Mouse (Mus musculus) A20 (cell line): ENCODE results near the gene Hoxa10.
A peak's percentile ranks its signal among the peaks of the same experiment; 100 is the strongest.

Experiments used
- DNase-seq: peaks from one replicate; pipeline ENCODE4 v3.0.0-alpha.2; 2011; ENCODE audit warnings: low read depth, low spot score

The Hoxa10 gene

DNA sequence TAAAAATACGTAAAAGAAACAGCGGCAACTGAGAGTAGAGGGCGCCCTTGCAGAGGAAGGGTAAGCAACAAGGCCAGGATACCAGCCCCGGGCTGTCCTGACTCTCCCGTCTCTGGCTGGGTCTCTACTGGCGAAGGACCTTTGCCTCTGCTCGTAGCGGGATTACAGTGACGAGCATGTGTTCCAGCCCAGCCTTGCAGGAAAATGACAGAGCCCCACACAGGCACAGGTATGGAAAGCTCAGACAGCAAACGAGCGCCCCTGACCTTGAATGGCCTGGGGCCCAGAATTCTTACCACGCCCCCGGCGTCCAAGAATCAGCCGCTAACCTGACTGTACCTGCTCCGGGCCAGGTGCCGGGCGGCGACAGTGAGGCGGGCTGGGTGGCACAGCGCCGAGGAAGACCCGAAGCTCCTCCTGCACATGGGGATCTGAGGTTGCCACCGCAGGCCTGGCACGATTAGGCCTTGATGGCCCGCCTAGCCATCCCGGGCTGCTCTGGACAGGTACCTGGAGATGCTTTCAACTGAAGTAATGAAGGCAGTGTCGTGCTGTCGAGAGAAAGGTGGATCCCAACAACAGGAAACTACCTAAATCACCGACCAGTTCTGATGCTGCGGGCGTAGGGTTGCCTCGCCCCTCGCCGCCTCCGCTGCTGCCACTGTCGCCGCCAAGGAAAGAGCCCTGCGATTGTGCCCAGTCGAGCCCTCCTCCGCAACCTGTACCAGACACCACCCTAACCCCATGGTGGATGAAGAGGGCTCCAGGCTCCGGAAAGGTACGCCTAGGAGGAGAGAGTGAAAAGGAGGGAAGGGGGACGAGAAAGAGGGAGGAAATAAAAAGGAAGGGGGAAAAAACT is 10.9 kb downstream of the Hoxa10 start:
- no peak for DNase-seq

DNA sequence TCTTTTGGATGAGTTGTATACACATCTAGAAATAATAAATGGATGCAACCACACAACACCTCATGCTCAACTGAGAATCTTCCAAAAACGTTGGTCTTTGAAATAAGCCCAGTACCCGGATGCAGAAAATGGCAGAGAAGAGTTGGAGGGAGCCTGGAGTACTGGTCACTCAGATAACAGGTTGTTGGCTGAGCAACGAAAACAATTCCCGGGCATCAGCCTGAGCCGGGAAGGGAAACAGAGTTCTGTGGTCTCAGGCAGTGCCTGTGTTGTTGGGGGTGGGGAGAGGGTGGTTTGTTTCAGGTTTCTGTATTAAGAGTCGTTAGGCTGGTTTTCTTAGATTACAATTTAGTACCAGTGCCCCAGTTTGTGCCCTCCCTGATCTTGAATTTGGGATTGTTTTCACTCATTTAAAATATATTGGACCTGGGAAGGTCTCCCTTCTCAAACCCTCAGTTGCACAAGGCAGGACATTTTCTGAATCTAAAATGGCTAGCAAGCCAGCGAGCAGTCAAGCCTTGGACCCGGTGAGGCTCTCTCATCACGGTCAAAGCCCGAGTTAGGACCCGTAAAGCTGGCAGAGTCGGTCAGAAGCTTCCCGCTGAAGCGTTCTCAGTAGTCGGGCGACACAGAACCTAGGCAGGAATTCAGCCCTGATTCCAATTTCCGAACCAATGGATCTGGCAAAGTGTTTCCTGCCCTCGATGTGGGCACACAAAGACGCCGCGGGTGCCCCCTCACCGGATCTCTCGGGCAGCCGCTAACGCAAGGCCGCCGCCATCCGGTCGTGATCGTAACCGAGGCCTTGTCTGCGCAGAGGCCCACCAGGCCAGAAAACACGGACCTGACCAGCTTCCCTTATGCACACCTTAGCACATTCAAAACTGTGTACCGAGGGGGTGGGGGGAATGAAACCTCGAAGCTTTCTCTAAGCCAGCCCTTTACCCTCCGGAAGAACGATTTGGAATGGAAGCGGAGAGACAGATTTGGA is 11.9 kb downstream of the Hoxa10 start:
- no peak for DNase-seq

DNA sequence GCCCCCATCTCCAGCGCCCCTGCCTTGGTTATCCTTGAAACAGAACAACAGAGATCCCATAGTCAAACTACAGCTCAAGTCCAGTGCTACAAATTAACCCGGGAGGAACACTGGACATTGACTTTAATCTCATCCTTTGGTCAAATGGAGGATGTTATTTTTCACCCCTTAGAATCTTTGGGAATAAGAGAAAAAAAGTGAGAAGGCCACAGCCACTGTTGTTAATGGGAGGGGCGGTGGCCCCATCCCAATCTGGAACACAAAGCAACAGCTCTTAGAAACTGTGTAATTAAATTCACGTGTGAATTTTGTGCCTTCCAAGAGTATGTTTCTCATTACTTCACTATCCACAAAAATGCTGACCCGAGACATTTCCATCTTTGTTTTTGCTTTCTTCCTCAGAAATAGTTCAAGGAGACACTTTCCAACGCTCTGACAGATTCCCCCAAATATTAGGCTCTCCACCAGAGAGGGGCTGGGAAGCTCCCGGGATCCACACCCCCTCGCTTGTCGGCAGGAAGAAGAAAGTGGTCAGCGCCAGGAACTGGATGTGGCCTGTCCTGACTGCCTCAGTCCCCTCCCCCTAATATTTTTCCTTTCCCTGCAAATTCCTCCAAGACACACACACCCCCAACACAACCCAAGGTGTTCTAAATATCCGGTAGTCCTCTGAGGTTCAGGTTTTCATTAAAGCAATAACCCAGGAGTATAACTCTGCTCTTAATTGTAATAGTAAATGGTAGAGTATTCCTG is 13.0 kb downstream of the Hoxa10 start:
- no peak for DNase-seq

DNA sequence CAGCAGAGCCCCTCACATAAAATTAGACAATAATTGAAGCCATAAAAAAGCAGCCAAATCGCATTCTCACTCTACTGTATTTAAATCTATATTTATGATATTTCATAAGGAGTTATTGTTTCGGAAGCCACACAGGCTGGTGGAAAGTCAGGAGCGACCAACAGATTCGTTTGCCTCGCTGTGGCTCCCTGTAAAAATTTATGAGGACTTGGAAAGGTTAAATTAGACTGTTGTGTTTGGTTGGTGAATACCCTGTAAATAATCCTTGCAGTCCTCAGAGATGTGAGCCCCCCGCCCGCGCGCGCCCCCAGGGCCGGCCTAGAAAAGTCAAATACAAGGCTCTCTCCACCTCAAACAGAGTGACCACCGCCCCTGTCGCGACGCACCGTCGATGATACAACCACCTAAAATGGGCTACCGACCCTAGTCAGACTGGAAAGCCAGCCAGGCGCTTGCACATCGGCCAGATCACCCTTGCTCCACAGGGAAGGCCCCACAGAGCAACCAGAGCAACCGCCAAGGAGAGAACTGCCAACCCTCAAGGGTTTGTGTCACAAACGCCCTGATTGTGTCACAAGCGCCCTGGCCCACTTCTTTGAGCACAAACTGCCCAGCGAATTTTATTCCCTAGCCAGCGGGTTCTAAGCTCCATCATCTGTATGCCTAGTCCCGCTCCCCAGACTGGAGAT is 13.9 kb downstream of the Hoxa10 start:
- DNase-seq, result no peak

DNA sequence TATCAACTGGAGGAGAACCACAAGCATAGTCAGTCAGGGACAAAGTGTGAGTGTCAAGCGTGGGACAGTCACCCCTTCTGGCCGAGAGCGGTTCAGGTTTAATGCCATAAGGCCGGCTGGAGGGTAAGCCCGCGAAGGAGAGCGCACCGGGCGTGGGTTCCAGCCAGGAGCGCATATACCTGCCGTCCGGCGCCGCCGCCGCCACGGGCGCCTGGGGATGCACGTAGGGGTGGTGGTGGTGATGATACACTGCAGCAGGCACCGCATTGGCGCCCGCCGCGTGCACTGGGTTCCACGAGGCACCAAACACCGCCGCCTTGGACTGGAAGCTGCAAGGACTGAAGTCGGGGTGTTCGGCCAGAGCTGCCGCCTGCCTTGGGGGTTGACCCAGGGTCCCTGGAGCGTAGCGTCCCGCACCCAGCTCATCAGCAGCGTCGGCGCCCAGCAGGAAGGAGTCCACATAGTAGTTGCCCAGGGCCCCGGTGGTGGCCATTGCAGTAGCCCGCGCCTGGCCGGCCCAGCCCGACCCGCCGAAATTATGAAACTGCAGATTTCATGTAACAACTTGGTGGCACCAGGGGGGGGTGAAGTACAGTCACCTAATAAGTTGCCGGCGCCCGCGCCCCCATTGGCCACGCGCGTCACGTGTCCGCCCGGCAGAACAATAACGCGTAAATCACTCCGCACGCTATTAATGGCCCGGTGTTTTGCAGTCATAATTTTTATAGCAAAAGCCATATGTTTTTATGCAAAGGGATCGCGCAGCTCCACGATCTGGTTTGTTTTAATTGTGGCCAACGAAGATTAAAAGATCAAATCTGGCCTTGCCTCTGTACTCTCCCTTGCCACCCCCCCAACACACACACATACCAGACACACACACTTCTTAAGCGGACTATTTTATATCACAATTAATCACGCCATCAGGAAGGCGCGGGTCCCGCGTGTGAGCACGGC is 14.8 kb downstream of the Hoxa10 start:
- DNase-seq, result peak; percentile 97

DNA sequence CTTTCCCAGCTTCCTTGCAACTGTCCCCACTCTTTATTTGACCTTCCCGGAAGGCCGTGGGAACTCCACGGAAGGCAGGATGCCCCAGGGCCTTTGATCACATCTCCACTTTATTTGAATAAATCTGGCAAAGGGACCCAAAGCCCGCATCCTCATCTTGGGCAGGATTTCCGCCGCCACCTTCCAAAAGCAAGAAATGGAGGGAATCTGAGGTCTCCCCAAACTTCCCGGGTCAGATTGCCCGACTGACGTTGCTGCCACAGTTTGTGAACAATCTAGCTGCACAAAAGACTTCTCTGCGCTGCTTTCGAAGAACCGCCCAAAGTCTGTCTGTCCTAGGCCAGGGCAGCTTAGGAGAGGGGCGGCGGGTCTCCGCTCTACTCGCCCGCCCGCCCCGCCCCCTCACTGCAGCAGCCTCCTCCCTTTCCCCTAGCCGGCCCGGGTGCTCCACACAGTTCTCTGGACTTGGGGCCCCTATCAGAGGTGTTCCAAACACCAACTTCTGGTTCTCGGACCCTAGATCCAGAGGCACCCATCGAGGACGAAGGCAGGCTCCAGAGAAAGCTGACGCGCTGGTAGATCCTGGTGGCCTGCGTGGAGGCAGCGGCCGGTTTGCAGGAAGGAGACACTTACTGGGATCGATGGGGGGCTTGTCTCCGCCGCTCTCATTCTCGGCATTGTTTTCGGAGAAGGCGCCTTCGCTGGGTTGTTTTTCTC is 15.6 kb downstream of the Hoxa10 start:
- DNase-seq, result peak; percentile 62

DNA sequence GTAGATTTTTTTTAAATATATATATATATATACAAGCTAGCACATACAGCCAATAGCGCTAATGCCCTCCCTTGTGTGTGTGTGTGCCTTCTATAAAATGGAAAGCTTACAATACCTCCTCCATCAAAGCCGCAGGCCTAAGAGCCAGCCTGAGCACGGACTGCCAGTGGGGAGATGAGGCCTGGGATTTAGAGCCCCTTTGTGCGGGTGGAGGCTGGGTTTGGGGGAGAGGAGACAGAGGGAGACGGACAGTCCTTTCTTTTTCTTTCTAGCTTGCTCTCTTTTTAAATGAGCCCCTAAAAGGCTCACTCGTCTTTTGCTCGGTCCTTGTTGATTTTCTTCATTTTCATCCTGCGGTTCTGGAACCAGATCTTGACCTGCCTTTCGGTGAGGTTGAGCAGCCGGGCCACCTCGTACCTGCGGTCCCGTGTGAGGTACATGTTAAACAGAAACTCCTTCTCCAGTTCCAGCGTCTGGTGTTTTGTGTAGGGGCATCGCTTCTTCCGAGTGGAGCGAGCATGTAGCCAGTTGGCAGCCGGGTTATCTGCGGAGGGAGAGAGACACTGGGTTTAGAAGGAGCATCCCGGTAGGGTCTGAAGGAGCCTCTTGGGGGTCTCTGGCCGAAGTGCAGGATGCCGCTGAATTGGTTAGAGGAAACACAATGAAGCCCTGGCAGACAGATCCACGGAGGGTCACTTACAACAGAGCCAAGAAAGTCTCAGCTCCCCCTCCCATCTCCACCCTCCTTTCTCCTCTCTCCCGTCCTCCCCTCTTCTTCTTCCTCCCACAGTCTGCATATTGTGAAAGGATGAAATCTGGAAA is 16.5 kb downstream of the Hoxa10 start:
- DNase-seq, result no peak

DNA sequence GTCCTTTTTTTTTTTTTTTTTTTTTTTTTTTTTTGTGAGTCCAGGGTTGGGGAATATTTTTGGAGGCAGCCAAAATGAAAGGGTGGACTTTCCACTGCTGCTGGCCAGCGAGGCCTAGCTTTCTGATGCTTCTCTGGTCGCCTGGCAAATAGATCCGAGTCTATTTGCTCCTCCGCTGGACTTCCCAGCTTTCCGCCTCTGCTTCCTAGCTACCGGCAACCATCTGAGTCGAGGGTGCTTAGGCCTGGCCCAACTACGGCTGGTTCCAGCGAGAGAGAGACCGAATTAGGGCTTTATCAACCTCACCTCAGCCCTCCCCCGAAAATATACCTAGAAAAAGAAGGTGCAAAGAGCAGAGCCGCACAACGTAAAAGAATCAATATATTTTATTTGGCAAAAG is 17.9 kb downstream of the Hoxa10 start:
- no peak for DNase-seq

DNA sequence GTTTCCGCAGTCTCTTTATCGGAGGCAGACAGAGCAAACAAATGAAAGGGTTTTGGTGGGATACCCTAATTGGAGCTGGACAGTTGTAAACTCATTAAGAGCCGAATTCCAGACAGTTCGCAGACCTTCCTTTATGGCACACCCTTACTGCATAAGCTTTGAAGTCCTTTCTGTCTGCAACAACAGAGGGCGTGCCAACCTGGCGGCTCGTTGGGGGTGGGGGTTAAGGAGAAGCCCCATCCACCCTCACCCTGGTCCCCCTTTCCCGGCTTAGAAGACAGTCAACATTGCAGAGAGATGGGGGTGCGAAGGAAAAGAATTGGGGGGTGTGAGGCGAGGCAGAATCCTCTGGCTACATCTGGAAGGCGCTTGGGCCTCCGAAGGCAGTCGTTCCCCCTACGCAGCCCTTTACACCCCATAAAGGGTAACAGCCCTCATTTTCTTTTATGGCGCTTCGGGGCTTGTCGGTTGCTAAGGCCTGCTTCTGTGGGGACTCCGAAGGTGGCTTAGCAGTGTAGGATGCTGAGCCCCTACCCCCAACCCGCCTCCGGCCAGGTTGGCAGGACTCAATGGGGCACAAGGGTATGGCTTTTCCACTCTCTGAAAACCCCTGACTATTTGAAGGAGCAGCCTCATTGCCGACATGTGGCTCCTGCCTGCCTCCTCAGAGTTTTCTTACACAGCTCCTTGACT is 18.5 kb downstream of the Hoxa10 start:
- DNase-seq, result no peak

DNA sequence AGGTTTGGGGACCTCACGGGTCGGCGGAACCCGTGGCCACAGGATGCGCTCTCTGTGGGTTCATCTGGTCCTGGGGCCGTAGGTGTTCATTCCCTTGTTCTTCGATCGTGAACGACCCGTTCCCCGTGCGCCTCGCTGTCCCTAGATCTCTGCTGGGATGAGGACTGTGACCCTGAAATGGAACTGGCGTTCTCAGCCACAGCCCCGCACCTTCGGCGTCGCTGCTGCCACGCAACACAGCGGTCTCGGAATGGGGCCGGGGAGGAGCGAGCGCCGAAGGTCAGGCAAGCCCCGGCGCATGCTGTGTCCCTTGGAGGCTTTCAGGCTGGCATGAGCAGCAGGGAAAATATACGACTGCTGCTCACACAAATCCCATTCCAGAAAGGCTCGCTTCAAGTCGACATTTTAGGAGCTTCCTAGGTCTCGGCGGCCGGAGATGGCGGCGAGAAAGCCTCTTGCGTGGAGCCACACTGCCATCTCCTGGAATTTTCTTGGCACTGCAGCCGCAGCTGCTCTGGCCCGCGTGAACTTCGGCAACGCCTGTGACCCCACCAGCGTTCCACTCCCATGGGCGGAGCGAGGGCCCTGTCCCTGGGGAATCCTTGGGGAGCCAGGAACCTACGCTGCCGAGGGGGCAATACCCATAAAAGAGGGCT is 19.2 kb downstream of the Hoxa10 start, which contains the start of gene Hoxa7:
TSS of gene Hoxa7 (minus strand) at position 518 of the 656 bp plus-strand sequence.
- peak; percentile 92 for DNase-seq

DNA sequence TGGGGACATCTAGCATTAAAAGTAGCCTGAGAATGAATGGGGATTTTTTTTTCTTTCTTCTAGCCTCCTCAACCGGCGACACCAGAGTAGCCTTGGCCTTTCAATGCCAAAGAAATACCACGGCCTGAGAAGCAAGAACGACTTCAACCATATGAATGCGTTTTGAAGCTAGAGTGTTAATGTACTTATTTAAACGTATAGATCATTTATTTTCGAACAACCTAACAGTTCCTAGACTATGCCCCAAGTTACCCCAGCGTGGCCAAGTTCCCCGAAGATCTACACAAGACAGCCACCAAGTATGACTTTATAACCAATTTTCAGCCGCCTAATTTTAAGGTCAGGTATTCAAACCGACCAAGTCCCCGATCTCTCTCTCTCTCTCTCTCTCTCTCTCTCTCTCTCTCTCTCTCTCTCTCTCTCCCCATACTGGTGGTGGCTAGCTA is 19.8 kb downstream of the Hoxa10 start:
- no peak for DNase-seq

DNA sequence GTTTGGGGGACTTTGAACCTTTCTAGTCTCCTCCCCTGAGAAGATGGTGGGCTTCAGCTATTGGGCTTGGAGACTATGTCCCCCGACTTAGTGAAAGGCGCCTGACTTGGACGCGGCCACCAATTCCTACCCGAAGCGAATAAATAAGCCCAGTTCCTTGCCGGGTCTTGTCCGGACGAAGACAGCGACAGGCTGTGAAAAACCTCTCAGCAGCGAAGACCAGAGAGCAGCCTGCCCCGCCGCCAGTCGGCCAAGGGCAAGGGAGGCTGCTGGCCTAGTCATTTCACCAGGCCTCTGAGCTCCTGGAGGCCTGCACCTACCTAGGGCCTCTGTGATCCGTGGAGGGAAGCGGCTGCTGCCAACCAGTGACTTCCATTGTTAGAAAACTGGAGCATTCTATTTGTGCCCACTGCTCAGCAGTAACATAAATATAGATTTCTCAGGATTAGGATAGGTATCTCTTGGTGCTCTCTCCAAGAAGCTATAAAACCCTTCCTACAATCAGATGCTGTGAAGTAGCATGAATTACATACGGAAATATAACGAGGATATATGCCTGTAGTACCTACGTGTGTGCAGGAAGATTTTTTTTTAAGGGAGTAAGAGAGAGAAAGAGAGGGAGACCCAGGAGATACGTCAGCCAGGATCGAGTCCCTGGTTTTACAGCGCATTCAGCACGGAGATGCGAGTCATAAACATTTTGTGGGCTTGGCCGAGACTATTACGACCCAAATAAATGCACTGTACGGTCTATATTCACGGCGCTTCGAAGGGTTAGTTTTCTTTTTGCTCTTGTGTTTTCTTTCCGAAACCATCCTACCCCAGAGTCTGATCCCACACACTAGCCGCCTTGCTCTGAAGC is 20.4 kb downstream of the Hoxa10 start:
- DNase-seq, result no peak

DNA sequence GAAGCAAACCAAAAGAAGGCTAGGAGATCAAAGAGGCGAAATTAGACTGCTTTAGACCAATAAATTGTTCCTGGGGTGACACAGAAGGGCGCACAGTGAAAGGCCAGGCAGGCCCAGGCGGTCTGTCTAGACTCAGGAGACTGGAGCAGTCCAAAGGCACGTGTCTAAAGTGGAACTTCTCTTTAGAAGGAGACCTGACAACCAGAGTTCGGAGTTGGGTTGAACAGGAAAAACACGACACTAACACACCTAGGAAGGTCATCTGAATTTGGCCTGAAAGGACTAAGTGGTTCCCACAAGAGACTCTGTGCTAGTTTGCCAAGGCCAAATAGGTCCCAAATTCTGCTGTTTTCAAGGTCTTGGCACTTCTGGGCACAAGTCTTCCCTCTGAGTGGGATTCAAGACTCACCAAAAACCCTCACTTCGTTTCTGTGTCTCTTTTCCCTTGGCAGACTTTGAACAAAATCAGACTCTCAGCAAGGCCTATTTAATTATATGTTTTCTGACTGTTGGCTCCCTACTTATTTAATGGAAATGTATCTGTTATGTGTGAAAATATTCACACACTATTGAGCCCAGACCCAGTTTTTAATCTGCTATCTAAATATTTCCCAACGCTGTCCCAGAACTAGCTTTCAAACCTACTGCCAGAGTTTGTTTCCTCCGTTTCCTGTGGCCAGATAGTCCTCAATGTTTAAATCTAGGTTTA is 21.3 kb downstream of the Hoxa10 start:
- no peak for DNase-seq

DNA sequence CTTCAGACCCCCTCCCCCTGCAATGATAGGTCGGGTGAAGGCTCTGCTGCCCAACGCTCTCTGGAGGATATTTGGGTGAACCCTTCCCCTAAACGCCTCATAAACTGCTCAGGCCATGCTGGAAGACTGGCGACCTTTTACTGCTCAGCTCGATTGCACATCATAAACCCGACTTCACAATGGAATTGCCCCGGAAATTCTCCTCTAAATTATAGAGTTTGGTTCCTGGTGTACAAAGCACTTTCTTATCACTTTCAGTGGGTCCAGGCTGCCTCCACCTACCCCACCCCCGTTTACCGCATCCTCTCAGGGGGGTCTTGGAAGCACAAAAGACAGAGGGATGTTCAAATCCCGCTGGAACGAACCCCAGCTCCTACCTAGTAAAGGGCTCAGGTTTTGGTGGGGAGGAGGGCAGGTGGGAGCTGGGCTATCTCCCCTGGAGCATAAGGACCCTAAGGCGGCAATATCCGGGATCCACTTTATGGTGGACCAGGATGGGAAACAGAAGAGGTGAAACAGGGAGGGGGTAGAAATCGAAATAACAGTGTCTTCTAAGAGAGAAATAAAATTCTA is 21.9 kb downstream of the Hoxa10 start:
- no peak for DNase-seq
